Mouse (Mus musculus) olfactory bulb, adult 2 months (tissue): ENCODE measurements around the gene 4932414N04Rik. TPM values are rescaled to one million over a fixed set of nuclear protein-coding genes. Genes with fewer than 3 reads are reported as not detected.

Experiments used
- H3K27ac ChIP-seq: fragments of 200-500 bp; 2 replicates; pipeline ENCODE4 v1.5.1; 2012; ENCODE audit warnings: low read depth, low read length; ENCODE audit not compliant: insufficient read depth
- H3K4me1 ChIP-seq: fragments of 200-500 bp; 2 replicates; pipeline ENCODE4 v1.6.1; 2012; ENCODE audit warnings: low read length; ENCODE audit not compliant: control insufficient read depth, insufficient read depth
- H3K4me3 ChIP-seq: fragments of 200-500 bp; 2 replicates; pipeline ENCODE4 v1.5.1; 2012; ENCODE audit warnings: mild to moderate bottlenecking, low read depth, low read length, moderate library complexity; ENCODE audit not compliant: insufficient read depth
- CTCF ChIP-seq: fragments of 200-500 bp; IDR thresholded peaks from 2 replicates; pipeline ENCODE4 v1.5.1; 2012; ENCODE audit warnings: low read depth, mild to moderate bottlenecking, low read length, moderate library complexity; ENCODE audit not compliant: insufficient read depth
- POLR2A ChIP-seq: fragments of 200-500 bp; IDR thresholded peaks from 2 replicates; pipeline ENCODE4 v1.6.1; 2012; ENCODE audit warnings: mild to moderate bottlenecking, low read depth, low read length, moderate library complexity; ENCODE audit not compliant: insufficient read depth
- WGBS: fragments of 180-500 bp; shearing (Covaris S2); methylation state at CpG from one replicate; pipeline ENCODE4 v1.1.7; 2018; 5-methylcytosine and 5-hydroxymethylcytosine counted together
- polyA plus RNA-seq: library from polyadenylated mRNA; stranded (reverse); fragments of >200 nt; gene quantifications from 2 replicates; pipeline ENCODE4 v1.2.4, GENCODE M21; 2012; ENCODE audit warnings: low replicate concordance; ENCODE audit not compliant: missing spikeins, insufficient read depth, insufficient read length

4932414N04Rik gene
- polyA plus RNA-seq, 1 experiment = not detected

- no peak for TF ChIP-seq POLR2A
- no peak for TF ChIP-seq CTCF
- H3K4me1 ChIP-seq = peaks cover 2% of the 10 kb centered on the region; the same call in 1 of the 2 replicates
- no peak overlapping the region for H3K27ac ChIP-seq
- no peak overlapping the region for H3K4me3 ChIP-seq
- WGBS = 89% methylated on average over 4 of the region's 4 CpGs
These were observed 140.8 kb downstream of the 4932414N04Rik start for GRCm38 (mm10) chr2:68797106-68797505.

Other genes with a start within 250 kb of the 4932414N04Rik start
- gene Stk39, start 184.2 kb upstream of the 4932414N04Rik start, polyA plus RNA-seq = not detected in 2 replicates
- gene 4933409G03Rik, start 74.1 kb upstream of the 4932414N04Rik start, polyA plus RNA-seq = not detected in 2 replicates
- gene Cers6, start 205.0 kb downstream of the 4932414N04Rik start, polyA plus RNA-seq = not detected in 2 replicates